Mouse (Mus musculus) embryonic facial prominence, embryonic 14.5 days (tissue): ENCODE measurements at regions not wholly inside any gene's neighbourhood (a gene's known extent, or its start where the extent isn't known, plus 50 kb on each side); places are given as distances from the start of the nearest gene placed in this dataset.

Experiments
- ATAC-seq: fragments of 200-750 bp; cut with Nextera tagmentation; 2 replicates; pipeline ENCODE4 v1.8.0; 2017; ENCODE audit warnings: low read depth, moderate number of reproducible peaks, moderate TSS enrichment
- DNase-seq: peaks from one replicate; pipeline ENCODE4 v3.0.0-alpha.2; 2015; ENCODE audit warnings: low spot score
- H3K27ac ChIP-seq: fragments of 300-500 bp; sonication (generic); replicated peaks from 2 replicates; pipeline ENCODE4 v1.5.1; 2014; ENCODE audit warnings: low read depth, mild to moderate bottlenecking, low read length, moderate library complexity
- H3K27me3 ChIP-seq: fragments of 300-500 bp; sonication (generic); replicated peaks from 2 replicates; pipeline ENCODE4 v1.6.1; 2014; ENCODE audit warnings: low read length; ENCODE audit not compliant: control insufficient read depth, insufficient read depth
- H3K36me3 ChIP-seq: fragments of 300-500 bp; sonication (generic); 2 replicates; pipeline ENCODE4 v1.6.1; 2014; ENCODE audit warnings: low read length, mixed read lengths; ENCODE audit not compliant: control insufficient read depth, insufficient read depth
- H3K4me1 ChIP-seq: fragments of 300-500 bp; sonication (generic); 2 replicates; pipeline ENCODE4 v1.6.1; 2014; ENCODE audit warnings: antibody characterized with exemption, low read length; ENCODE audit not compliant: control insufficient read depth, insufficient read depth
- H3K4me2 ChIP-seq: fragments of 300-500 bp; sonication (generic); 2 replicates; pipeline ENCODE4 v1.6.1; 2014; ENCODE audit warnings: low read depth, mild to moderate bottlenecking, low read length, moderate library complexity, mixed read lengths
- H3K4me3 ChIP-seq: fragments of 300-500 bp; sonication (generic); 2 replicates; pipeline ENCODE4 v1.5.1; 2014; ENCODE audit warnings: low read depth, mild to moderate bottlenecking, low read length
- H3K9ac ChIP-seq: fragments of 300-500 bp; sonication (generic); 2 replicates; pipeline ENCODE4 v1.6.1; 2014; ENCODE audit warnings: low read depth, mild to moderate bottlenecking, low read length, moderate library complexity, mixed read lengths
- H3K9me3 ChIP-seq: fragments of 300-500 bp; sonication (generic); 2 replicates; pipeline ENCODE4 v1.6.1; 2016; ENCODE audit warnings: low read length; ENCODE audit not compliant: control insufficient read depth
- WGBS: fragments of 180-500 bp; shearing (Covaris S2); extraction: QIAGEN DNeasy Blood & Tissue Kit; methylation state at CpG from one replicate; pipeline ENCODE4 v1.1.7; 2014; 5-methylcytosine and 5-hydroxymethylcytosine counted together

DNA sequence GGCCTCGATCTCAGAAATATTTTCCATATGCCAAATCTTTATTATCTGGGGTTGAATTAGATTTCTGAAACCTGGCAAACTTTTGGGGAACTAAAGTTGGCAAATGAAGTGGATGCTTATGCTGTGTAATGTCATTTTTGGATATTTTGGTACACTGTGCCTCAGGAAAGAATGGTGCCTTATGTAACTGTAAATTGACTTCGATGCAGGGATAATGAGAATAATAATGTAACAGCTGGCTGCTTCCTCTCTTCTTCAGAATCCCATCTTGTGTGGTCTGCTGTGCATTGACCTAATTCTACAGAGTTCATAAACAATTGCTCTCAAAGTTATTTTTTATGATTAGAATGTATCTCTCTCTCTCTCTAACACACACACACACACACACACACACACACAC, 545.6 kb downstream of the Tfap2b start:
- no peak overlapping the region for H3K27ac ChIP-seq
- no peak overlapping the region for H3K4me3 ChIP-seq
- H3K36me3 ChIP-seq: no peaks in the 10 kb centered on the region
- H3K27me3 ChIP-seq: no peaks in the 10 kb centered on the region
- no peak for ATAC-seq
- no peak for DNase-seq
- no peak overlapping the region for H3K4me2 ChIP-seq
- no peak overlapping the region for H3K9ac ChIP-seq
- WGBS: 77% methylated on average over 2 of the region's 2 CpGs
- H3K9me3 ChIP-seq: no peaks in the 10 kb centered on the region
- H3K4me1 ChIP-seq: no peaks in the 10 kb centered on the region

DNA sequence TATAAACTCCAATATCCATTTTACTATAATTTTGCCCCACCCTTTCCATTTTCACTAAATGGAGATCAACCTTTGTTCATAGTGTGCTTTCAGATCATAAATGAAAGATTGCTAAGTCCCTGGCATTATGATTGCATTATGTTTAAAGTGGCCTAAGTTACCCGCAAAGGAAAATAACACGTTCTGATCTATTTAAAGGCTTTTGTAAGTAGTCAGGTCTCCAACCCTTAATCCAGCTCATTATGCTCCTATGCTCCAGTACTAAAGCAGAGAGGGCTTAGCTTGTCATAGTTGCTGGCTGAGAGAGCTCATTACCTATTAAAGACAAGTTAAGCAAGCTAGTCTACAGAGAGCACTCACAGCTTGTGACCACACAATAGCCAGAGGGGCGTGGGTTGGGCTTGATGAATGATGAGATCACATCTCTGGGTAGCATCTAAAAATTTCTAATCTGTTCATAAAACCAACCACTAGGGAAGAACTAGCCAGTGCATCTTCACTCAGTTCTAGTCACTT, 549.3 kb downstream of the Tfap2b start:
- Histone ChIP-seq H3K9me3 (no peaks in the 10 kb centered on the region), H3K4me2 (no peak overlapping the region), H3K9ac (no peak overlapping the region), H3K27me3 (no peaks in the 10 kb centered on the region), H3K27ac (no peak overlapping the region), H3K36me3 (no peaks in the 10 kb centered on the region), H3K4me1 (no peaks in the 10 kb centered on the region), H3K4me3 (no peak overlapping the region)
- WGBS: 62% methylated on average over 3 of the region's 3 CpGs
- peak; percentile 53 for DNase-seq
- ATAC-seq: peak; percentile 80; the same call in 1 of the 2 replicates

DNA sequence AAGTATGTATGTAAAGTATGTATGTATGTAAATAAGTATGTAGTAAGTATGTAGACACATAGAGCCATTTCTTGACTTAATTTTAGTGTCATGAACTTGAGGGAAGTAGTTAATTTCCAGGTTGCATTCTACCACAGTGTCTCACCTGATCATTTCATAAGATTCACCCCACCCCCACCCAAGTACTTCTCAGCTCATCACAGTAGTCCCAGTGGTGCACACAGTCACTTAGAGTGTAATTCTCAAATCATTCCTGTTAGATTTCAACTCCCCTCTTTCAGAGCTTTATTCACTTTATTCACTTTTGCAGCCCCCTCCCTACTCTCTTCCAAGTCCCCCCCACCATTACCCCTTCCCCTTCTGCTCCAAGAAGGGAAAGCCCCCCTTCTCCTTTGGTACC, 558.2 kb downstream of the Tfap2b start:
- Histone ChIP-seq H3K36me3 (no peaks in the 10 kb centered on the region), H3K9me3 (no peaks in the 10 kb centered on the region), H3K9ac (no peak overlapping the region), H3K4me1 (peaks cover 8% of the 10 kb centered on the region), H3K4me2 (0 out of 2 replicates have a peak overlapping the region, but pooled peaks have one; percentile 25), H3K27me3 (no peaks in the 10 kb centered on the region), H3K4me3 (no peak overlapping the region), H3K27ac (no peak overlapping the region)
- ATAC-seq (no peak), DNase-seq (no peak)

DNA sequence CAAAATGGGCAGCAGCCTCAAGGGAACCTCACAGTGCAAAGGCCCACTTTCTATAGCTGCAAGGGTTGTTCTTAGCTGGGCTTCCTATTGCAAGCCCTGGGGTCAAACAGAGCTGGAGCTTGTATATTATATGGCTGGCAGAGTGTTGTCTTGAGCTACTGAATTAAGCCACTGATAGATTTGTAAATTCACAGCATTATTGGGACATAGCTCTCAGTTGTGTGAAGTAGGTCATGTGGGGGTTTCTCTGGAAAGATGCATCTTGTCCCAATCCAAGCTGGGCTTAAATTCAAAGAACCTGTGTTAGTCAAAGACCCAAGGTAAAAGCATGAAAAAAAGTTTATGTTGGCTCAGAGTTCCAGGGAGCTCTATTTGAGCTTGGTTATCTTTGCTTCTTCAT, 563.6 kb downstream of the Tfap2b start:
- no peak overlapping the region for H3K27ac ChIP-seq
- ATAC-seq (no peak), DNase-seq (no peak)
- H3K4me2 ChIP-seq: no peak overlapping the region
- no peaks in the 10 kb centered on the region for H3K36me3 ChIP-seq
- H3K9me3 ChIP-seq: no peaks in the 10 kb centered on the region
- no peaks in the 10 kb centered on the region for H3K27me3 ChIP-seq
- no peak overlapping the region for H3K9ac ChIP-seq
- H3K4me1 ChIP-seq: peaks cover 8% of the 10 kb centered on the region
- no peak overlapping the region for H3K4me3 ChIP-seq

DNA sequence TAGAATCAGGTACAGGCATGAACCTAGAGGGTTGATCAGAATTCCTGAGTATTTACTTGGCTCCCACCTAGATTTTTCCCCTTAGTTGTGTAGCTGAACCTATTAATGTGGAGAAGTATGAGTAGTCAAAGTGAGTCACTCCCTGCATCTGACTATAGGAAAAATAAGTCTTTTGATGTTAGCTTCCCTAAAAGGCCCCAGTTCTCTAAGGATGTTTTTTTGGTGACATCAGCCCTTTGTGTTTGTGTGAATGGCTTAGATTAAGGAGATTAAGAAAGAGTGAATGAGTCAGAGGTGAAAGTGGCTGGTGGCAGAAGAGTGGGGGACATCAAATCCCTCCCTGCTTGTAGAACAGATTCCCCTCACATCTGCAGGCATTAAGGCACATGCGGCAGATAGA, 565.8 kb downstream of the Tfap2b start:
- Histone ChIP-seq H3K4me2 (no peak overlapping the region), H3K4me1 (no peaks in the 10 kb centered on the region), H3K9ac (no peak overlapping the region), H3K9me3 (no peaks in the 10 kb centered on the region), H3K27me3 (no peaks in the 10 kb centered on the region), H3K36me3 (no peaks in the 10 kb centered on the region), H3K27ac (no peak overlapping the region), H3K4me3 (no peak overlapping the region)
- ATAC-seq (no peak), DNase-seq (peak; percentile 32)
- WGBS: 63% methylated on average over 1 of the region's 1 CpGs

DNA sequence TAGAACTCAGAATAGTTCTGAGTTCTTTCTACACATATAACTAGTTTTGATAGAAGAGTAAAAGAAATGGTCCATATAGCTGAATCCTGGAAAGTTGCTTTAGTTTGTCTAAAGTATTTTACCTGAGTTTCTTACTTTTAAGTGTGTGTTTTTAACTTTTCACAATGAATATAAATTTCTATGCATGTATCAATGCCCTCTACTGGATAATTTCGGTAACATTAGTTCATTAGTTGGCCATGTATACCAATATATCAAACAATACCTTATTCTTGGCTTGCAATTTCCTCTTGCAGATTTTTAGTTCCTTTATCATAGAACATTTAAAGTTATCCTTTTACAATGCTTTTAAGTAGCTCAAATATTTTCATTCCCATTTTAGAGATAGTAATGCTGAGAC, 568.8 kb downstream of the Tfap2b start:
- no peak overlapping the region for H3K4me3 ChIP-seq
- H3K4me1 ChIP-seq: no peaks in the 10 kb centered on the region
- no peaks in the 10 kb centered on the region for H3K9me3 ChIP-seq
- no peak overlapping the region for H3K9ac ChIP-seq
- no peak for DNase-seq
- H3K27ac ChIP-seq: no peak overlapping the region
- H3K4me2 ChIP-seq: no peak overlapping the region
- no peaks in the 10 kb centered on the region for H3K27me3 ChIP-seq
- WGBS: 80% methylated on average over 1 of the region's 1 CpGs
- H3K36me3 ChIP-seq: no peaks in the 10 kb centered on the region
- ATAC-seq: no peak

DNA sequence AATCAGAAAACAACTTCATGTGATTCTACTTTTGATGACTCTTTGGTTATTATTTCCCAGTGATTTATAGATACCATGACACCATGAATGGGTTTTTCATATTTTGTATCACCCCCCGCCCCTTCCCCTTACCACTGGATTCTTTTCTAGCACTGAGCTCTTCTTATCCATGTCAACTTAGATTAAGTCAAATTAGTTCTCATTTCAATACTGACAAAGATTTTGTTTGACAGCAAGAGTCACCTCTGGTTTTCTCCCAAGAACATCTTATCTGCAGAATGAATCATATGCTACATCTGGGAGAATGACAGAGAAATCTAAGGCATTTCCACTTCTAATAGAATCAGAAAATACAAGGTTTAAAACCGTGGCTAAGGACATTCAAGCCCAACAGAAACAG, 578.3 kb downstream of the Tfap2b start:
- H3K4me2 ChIP-seq: no peak overlapping the region
- no peak overlapping the region for H3K4me3 ChIP-seq
- no peak overlapping the region for H3K27ac ChIP-seq
- no peak overlapping the region for H3K9ac ChIP-seq
- DNase-seq (no peak), ATAC-seq (no peak)
- H3K4me1 ChIP-seq: no peaks in the 10 kb centered on the region
- H3K27me3 ChIP-seq: no peaks in the 10 kb centered on the region
- no peaks in the 10 kb centered on the region for H3K36me3 ChIP-seq
- WGBS: 67% methylated on average over 2 of the region's 2 CpGs
- no peaks in the 10 kb centered on the region for H3K9me3 ChIP-seq

DNA sequence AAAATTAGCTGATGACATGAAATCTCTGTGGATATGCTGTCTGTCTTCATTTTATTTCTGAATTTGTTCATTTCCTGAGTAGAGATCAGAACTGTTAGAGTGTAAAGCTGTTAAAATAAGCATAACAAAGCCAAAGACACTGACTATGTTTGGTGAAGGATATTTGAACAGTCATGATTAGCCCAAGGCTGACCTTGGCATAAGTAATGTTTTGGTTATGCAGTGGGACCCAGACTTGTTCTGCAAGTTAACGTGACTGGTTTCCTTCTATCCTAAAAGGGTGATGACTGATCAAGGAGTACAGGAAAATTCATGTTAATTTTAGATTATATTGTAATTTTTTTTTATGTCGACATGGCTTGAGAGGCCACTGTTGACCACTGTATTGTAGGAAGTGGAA, 585.4 kb downstream of the Tfap2b start:
- no peak overlapping the region for H3K9ac ChIP-seq
- H3K36me3 ChIP-seq: no peaks in the 10 kb centered on the region
- whole genome bisulfite sequencing: 45% methylated on average over 2 of the region's 2 CpGs
- H3K27me3 ChIP-seq: no peaks in the 10 kb centered on the region
- H3K4me2 ChIP-seq: no peak overlapping the region
- no peak overlapping the region for H3K4me3 ChIP-seq
- DNase-seq: no peak
- ATAC-seq: no peak
- no peak overlapping the region for H3K27ac ChIP-seq
- no peaks in the 10 kb centered on the region for H3K9me3 ChIP-seq
- no peaks in the 10 kb centered on the region for H3K4me1 ChIP-seq

DNA sequence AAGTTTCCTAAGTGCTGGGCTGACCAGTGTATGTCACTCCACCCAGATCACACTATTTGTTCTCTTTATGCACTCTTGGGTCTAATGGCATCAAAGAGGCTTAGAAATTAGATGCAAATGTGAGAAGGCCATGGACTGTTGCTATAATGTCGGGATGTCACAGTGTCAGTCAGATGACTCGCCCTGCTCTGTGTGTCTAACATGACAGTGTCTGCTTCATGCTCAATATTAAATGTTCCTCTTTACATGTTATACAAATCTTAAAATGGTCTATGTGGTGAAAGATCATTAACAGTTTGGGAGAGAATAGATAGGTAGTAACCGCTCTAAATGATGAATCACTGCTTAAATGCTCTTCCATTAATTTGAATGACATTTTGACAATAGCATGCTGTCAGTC, 617.2 kb downstream of the Tfap2b start:
- Histone ChIP-seq H3K36me3 (no peaks in the 10 kb centered on the region), H3K27ac (no peak overlapping the region), H3K27me3 (no peaks in the 10 kb centered on the region), H3K9me3 (no peaks in the 10 kb centered on the region), H3K4me2 (no peak overlapping the region), H3K4me1 (no peaks in the 10 kb centered on the region), H3K9ac (no peak overlapping the region), H3K4me3 (no peak overlapping the region)
- DNase-seq: no peak
- WGBS: 76% methylated on average over 3 of the region's 3 CpGs
- ATAC-seq: no peak
